Mouse (Mus musculus): ENCODE data around the gene Mas1.
A peak's percentile ranks its signal among the peaks of the same experiment; 100 is the strongest.
"Not testable (repeated sequence)": the region's sequence is repeated elsewhere in the genome, so short reads cannot be mapped to it uniquely, and the experiment has no call there.

Mas1 gene

GRCm38 (mm10) chr17:12868043-12868442 lies at the start of gene Mas1:
TSS of gene Mas1 (minus strand) at chr17:12868143.
- no peak for DNase-seq

GRCm38 (mm10) chr17:12916588-12917380 lies 48.8 kb upstream of the Mas1 start:
- DNase-seq, result no peak

DNA sequence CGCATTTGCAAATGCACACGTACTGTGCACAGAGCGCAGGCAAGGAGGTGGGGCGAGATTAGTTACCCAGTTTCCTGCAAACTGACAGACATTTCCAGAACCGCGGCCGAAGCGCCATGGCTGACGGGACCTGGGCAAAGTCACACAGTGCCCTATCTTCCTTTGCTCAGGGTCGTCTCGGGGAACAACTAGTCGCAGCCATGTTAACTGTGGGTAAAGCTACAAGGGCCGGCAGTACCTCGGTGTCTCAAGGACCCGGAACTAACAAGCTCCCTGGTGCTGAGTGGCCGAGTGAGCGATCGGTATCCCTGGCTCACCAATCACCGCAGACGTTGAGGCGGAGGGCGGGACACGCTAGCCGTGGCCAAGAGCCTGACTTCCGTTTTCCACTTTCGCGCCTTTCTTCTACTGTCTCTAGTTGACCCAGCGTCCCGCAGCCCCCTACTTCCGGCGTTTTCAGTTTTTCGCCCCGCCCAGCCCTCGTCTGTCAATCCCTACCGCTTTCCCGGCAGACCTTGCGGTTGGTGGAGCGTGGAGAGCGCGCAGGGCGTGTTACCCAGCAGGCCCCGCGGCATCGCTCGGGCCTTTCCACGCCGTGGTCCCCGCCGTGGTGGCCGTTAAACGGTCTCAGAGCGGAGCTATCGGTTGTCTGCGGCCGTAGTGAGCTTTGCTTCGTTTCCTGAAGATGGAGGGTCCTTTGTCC lies 48.1 kb upstream of the Mas1 start, which contains the start of gene Mrpl18:
TSS of gene Mrpl18 (minus strand) at position 465 of the 703 bp plus-strand sequence.
- peak; percentile 97 for DNase-seq

DNA sequence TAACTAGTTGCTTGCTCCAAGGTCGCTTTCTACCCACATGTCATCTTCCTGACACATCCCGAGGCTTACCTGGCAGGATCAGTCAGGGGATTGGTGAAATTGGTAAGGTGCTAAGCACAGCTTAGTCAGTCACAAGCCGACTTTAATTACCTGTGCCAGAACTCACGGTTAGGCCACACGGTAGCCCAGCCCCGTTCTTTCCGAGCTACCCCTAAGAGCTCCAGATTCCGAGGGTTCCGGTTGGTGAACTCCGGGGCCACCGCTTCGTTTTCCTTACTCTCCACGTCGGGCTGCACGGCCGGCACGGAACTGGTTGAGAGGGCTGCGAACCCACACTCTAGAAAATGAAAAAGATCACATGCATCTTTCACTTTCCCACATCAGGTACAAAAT lies 47.5 kb upstream of the Mas1 start, which contains the start of gene Tcp1:
TSS of gene Tcp1 (plus strand) at position 214 of the 393 bp plus-strand sequence.
- no peak for DNase-seq

- no peak for DNase-seq
Observed at GRCm38 (mm10) chr17:12910391-12910790, 42.4 kb upstream of the Mas1 start.

DNA sequence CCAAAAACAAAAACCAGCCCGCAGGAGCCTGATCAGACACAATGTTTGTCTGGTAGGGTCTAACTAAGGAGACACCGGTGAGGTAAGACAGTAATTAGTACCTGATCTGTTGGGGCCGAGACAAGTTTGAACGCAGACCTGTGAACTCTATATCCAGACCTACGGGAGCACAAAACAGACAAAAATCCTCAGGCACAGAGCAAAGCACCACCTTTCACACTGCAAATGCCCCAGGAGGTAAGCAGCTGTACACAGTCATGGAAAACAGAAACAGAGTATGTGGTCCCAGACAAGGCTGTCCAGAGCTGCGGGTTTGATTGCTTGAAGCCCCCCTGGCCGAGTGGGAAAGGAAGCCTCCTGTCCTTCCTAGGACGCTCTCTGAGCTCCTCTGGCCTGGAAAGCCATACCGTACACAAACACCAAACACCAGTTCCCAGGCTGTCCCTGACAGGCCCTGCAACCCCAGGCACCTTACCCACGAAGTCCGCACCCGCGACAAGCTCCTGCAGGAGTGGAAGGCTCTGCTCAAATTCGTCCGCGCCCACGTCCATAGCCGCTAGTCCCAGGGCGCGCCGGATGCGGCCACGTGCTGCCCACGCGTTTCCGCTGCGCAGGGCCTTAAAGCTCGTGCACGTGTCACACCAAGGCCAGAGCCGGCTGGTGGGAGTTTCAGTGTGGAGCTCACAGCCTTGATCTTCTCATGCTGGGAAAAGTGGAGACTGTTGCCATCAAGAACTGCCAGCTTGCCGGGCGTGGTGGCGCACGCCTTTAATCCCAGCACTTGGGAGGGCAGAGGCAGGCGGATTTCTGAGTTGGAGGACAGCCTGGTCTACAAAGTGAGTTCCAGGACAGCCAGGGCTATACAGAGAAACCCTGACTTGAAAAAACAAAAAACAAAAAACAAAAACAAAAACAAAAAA lies 41.7 kb upstream of the Mas1 start, which contains the start of gene Pnldc1:
TSS of gene Pnldc1 (minus strand) at position 870 of the 920 bp plus-strand sequence.
- no peak for DNase-seq

DNA sequence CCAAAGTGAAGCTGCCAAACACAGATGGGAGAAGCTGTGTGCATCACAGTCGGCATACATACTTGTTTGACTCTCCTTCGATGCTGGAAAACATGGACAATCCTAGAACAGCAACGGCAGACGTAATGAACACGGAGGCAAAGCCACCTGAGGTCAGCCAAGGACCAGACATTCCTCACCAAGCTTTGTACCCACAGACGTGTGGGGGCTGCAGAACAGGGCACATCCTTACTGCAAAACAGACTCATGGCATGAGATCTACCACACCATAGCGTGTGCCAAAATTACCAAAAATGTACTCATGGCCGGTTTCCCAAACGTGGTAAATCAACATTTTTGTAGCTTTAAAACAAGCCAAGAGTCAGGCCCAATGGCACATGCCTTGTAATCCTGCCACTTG lies 38.5 kb upstream of the Mas1 start:
- DNase-seq, result no peak

- DNase-seq, result no peak
Observed at GRCm38 (mm10) chr17:12905810-12906209, 37.9 kb upstream of the Mas1 start.

DNA sequence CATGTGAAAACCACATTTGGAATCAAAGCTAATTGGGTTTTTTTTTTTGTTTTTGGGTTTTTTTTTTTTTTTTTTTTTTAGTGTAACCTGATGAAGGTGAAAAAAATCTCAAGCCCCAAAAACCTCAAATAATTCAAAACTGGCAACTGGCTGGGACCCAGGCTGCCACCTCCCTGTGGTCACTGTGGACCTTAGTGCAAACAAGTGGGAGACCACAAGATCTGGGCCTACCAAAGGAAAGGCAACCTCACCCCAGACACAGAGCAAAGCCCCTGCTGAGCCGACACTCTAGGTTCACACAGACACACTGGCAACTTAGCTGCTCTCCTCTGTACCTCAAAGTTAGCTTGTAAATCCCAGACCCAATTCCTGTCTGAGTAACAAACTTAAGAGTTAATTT lies 36.4 kb upstream of the Mas1 start:
- DNase-seq, result no peak

GRCm38 (mm10) chr17:12903372-12904333 lies 35.7 kb upstream of the Mas1 start:
- DNase-seq, result no peak

DNA sequence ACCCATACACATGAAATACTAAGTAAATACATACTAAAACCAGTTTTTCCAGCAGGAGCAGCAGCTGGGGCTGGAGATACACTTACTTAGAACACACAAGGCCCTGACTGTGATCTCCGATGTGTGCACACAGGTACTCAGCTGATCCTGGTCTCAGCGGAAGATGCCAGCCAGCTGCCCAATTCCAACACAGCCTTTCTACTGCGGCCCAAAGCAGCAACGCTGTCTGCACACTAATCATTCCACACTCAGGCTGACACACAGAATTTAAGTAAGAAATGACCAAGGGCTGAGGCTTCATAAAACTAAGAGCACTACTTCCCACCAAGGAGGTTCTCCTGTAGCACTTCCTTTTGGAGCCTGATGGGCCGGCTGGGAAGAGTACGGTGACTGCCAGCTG lies 34.3 kb upstream of the Mas1 start:
- no peak for DNase-seq

GRCm38 (mm10) chr17:12898607-12899006 lies 30.7 kb upstream of the Mas1 start:
- DNase-seq, result not testable (repeated sequence)

- no peak for DNase-seq
Observed at GRCm38 (mm10) chr17:12897674-12898073, 29.7 kb upstream of the Mas1 start.

DNA sequence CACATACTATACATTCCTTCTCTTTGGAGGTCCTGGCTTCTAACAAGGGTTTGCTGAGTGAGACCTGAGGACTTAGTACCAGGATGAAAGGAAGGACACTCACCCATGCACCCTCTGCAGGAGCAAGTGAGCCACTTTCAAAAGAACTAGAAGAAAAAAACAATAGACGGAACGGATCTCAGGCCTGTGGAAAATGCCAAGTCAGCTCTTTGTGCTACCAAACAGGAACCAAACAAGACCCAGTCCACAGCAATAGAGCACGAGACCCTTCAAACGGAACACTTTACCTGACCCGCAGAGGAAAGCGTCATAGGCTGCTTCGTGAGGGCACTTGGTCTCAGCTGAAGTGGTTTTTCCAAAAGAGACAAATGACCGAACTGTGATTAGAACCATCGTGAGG lies 24.1 kb upstream of the Mas1 start:
- no peak for DNase-seq

DNA sequence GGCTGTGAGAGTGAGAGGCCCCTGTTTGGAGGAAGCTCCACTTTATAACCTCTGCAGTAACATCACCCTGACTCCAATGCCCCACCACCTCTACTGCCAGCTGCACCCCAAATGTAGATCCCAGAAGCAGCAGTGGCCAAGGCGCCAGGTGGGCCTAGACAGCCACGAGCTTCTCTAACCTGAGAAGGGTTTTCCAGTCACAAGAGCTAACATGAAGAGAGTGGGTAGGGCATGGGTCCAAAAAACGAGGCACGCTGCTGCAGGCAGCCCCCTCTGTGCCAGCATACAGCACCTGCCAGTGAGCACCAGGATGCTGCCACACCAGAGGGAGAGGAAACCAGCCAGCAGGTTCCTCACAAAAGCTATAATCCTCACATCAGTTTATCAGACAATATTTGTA lies 23.1 kb upstream of the Mas1 start:
- no peak for DNase-seq

DNA sequence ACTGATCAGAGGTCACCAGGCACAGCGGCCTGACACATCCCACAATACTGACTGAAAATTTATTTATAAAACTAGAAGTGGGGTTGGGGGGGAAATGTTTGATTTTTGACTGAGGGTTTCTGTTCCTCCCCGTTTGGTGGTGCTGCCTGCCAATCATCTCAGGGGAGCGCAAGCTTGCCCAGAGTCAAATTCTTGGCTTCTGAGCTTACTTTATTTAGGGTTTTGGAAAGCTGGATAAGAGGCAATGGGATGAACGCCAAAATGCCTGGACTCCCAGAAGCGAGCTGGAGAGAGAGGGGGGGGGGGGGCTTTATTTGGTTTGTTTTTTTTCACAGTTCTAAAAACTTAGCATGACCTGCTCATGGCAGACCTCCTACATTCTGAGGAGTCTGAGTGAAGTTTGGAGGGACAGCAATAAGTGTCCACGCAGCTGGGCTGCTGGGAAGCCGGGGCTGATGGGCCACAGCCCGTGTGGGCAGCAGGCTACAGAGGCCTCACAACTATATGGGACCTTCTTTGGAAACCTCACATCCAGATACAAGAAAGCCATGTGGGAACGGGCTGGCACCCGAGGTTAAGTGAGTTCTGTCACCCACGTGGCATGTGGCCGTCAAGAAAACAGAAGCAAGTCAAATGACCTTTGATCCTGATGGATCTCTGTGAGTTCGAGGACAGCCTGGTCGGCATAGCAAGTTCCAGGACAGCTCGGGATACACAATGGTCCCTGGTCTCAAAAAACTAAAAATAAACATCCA lies 19.3 kb upstream of the Mas1 start:
- no peak for DNase-seq

DNA sequence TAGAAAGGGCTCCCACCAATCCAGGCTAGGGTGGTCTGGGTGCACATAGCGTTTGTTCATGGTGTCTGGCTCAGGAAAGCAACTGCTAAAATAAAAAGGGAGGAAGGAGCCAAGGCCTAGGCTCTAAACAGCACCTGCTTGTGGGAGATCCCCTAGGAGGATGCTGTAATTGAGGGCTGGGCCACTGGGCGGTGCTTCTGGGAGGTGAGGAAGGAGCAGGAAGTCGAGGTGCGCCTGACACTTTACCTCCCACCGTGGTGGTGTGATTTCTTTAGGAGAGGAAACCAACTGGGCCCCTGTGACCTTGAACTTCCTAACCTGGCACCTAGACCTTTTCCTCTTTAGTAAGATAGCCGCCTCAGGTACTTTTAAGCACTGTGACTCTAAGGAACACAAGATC lies 18.7 kb upstream of the Mas1 start:
- DNase-seq, result peak; percentile 39

DNA sequence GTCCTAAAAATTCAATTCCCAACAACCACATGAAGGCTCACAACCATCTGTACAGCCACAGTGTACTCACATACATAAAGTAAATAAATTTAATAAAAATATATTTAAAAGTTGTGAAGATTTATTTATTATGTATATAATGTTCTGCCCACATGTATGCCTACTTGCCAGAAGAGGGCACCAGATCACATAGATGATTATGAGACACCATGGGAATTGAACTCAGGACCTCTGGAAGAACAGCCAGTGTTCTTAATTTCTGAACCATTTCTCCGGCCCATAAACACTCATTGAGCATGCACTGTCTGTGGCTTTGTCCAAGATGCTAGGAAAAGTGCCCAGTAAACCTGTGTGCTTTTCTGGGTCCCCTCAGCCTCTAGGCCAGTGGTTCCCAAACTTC lies 13.3 kb upstream of the Mas1 start:
- DNase-seq, result no peak

DNA sequence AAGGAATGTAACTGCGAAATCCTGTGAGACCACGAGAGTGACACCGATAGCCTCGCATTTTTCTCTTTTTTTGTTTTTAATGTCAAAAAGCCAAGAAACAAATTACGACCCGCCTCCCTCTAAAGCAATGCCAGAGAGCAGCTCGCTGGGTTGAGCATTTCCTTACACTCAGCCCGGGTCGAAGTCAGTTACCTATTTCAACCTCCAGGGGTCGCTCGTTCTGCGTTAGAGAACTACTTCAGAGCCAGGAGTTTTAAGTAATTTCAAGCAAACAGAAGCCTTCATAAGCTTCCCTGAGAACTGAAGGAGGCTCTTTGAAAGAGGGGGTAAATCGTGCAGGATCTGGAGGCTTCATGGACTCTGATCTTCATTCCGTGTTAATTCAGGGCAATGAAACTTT lies 12.2 kb upstream of the Mas1 start:
- peak; percentile 84 for DNase-seq

- DNase-seq, result no peak
Observed at GRCm38 (mm10) chr17:12875734-12876133, 7.8 kb upstream of the Mas1 start, which contains the start of gene Mrgprh. TSS of gene Mrgprh (plus strand) at chr17:12876034.

Measured in thymus, postnatal 25 days (tissue).